Mouse (Mus musculus) lung, postnatal 0 days (tissue): ENCODE data around the gene Ly6g6c. TPM values are rescaled to one million over a fixed set of nuclear protein-coding genes. Genes with fewer than 3 reads are reported as not detected.

ENCODE experiments used
- ATAC-seq: fragments of 200-750 bp; cut with Nextera tagmentation; 2 replicates; pipeline ENCODE4 v1.8.0; 2017; ENCODE audit warnings: moderate library complexity
- DNase-seq: peaks from one replicate; pipeline ENCODE4 v3.0.0-alpha.2; 2016; ENCODE audit warnings: low spot score
- H3K27ac ChIP-seq: fragments of 300-500 bp; sonication (generic); 2 replicates; pipeline ENCODE4 v1.5.1; 2014; ENCODE audit warnings: antibody characterized with exemption, mild to moderate bottlenecking, low read length, mixed read lengths
- H3K27me3 ChIP-seq: fragments of 300-500 bp; sonication (generic); replicated peaks from 2 replicates; pipeline ENCODE4 v1.6.1; 2014; ENCODE audit warnings: low read length, mixed read lengths; ENCODE audit not compliant: insufficient read depth
- H3K36me3 ChIP-seq: fragments of 300-500 bp; sonication (generic); 2 replicates; pipeline ENCODE4 v1.6.1; 2014; ENCODE audit warnings: low read length, mixed read lengths; ENCODE audit not compliant: insufficient read depth
- H3K4me1 ChIP-seq: fragments of 300-500 bp; sonication (generic); 2 replicates; pipeline ENCODE4 v1.6.1; 2014; ENCODE audit warnings: antibody characterized with exemption, low read depth, low read length, mixed read lengths; ENCODE audit not compliant: insufficient read depth
- H3K4me2 ChIP-seq: fragments of 300-500 bp; sonication (generic); replicated peaks from 2 replicates; pipeline ENCODE4 v1.6.1; 2014; ENCODE audit warnings: low read depth, mild to moderate bottlenecking, low read length, moderate library complexity, mixed read lengths
- H3K4me3 ChIP-seq: fragments of 300-500 bp; sonication (generic); 2 replicates; pipeline ENCODE4 v1.5.1; 2014; ENCODE audit warnings: low read depth, low read length
- H3K9ac ChIP-seq: fragments of 300-500 bp; sonication (generic); replicated peaks from 2 replicates; pipeline ENCODE4 v1.6.1; 2014; ENCODE audit warnings: low read depth, mild to moderate bottlenecking
- H3K9me3 ChIP-seq: fragments of 300-500 bp; sonication (generic); 2 replicates; pipeline ENCODE4 v1.6.1; 2016; ENCODE audit warnings: low read length, mixed read lengths
- CTCF ChIP-seq: IDR thresholded peaks from 2 replicates; pipeline ENCODE4 v1.5.1; 2016; ENCODE audit warnings: antibody characterized with exemption, mild to moderate bottlenecking
- EP300 ChIP-seq: IDR thresholded peaks from 2 replicates; pipeline ENCODE4 v1.6.1; 2016; ENCODE audit warnings: antibody characterized with exemption, mild to moderate bottlenecking, control low read depth
- WGBS: fragments of 180-500 bp; shearing (Covaris S2); extraction: QIAGEN DNeasy Blood & Tissue Kit; methylation state at CpG from one replicate; pipeline ENCODE4 v1.1.7; 2014; 5-methylcytosine and 5-hydroxymethylcytosine counted together
- polyA plus RNA-seq: library from polyadenylated mRNA; unstranded; fragments of >200 nt; fragmentation: Nextera tagmentation; extraction: Ambion mirVana; gene quantifications from 2 replicates; pipeline ENCODE4 v1.2.1, GENCODE M21; 2015

The Ly6g6c gene
- polyA plus RNA-seq, 1 experiment from 2014 or later: 4.9 TPM

DNA sequence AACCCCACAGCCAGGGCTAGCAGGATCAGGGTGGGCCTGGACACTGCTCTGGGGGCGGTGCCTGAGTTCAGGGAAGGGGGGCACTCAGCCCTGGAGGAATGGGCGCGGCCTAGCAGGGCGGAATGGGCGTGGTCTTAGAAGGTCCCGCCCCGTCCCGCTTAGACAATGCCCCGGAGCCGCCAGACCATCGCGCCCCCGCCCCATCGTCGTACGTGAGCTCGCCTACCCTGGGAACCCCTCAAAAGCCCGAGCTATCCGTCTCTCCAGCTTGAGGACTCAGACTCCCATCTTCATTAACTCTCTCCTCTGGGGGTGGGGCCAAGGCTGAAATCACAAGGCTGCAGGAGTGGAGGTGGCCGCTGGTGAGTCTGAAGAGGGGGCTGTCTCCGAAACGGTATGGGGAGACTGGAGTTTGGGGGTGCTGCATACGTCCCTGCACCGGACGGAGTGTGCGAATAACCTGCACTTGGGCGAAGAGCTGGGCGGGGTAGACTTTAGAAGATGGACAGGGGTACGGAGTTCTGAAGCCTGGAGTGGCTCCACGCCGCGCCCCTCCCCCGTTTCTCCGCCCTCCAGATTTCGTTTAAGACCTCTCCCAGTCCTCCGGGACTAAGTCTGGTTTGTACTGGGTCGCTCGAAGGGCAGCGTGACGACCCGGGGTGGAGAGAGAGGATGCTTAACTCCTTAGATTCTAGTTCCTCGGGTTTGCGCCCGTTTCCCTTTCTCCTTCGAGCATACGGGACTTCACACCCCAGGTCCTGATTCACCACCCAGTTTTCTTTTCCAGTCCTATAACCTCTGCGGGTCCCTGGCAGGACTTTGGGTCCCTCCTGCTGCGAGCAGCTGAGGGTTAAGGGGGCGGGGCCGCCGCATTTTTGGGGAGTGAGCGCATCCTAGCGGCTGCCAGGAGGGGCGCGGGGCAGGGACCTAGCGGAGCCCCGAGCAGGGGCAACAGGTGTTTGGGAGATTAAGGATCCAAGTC lies 6.0 kb upstream of the Ly6g6c start, which contains the start of gene Ddah2:
Gene Ddah2, plus strand, starts transcription at position 125 of the 982 bp plus-strand sequence.
- H3K9me3 ChIP-seq: no peaks in the 10 kb centered on the region
- peaks cover 29% of the 10 kb centered on the region; the same call in 1 of the 2 replicates for H3K36me3 ChIP-seq
- H3K4me3 ChIP-seq: peak within 1 kb of the TSS; percentile 71
- peaks cover 7% of the 10 kb centered on the region for H3K4me1 ChIP-seq
- TF ChIP-seq EP300 (no peak), CTCF (peak; percentile 79)
- H3K27ac ChIP-seq: peak within 1 kb of the TSS; percentile 88
- DNase-seq (peak; percentile 96), ATAC-seq (peak; percentile 93)
- peak within 1 kb of the TSS; percentile 63 for H3K9ac ChIP-seq
- WGBS: under 1% methylated on average over 56 of the region's 57 CpGs
- H3K27me3 ChIP-seq: no peaks in the 10 kb centered on the region
- H3K4me2 ChIP-seq: peak within 1 kb of the TSS; percentile 70

DNA sequence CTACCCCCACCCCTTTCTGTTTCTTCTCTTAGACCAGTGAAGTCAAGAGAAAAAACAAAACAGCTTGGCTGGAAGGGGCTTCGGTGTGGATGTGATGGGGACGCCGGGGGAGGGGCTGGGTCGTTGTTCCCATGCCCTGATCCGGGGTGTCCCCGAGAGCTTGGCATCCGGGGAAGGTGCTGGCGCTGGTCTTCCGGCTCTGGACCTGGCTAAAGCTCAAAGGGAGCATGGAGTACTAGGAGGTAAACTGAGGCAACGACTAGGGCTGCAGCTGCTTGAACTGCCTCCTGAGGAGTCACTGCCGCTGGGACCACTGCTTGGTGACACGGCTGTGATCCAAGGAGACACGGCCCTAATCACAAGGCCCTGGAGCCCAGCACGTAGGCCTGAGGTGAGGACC lies 5.1 kb upstream of the Ly6g6c start:
- TF ChIP-seq EP300: no peak
- TF ChIP-seq CTCF: no peak
- H3K27me3 ChIP-seq: no peaks in the 10 kb centered on the region
- peaks cover 24% of the 10 kb centered on the region; the same call in 1 of the 2 replicates for H3K36me3 ChIP-seq
- no peak for DNase-seq
- peak overlapping the region; percentile 71 for H3K4me3 ChIP-seq
- peaks cover 7% of the 10 kb centered on the region for H3K4me1 ChIP-seq
- peak overlapping the region; percentile 63 for H3K9ac ChIP-seq
- H3K27ac ChIP-seq: no peak overlapping the region; the same call in 1 of the 2 replicates
- H3K9me3 ChIP-seq: no peaks in the 10 kb centered on the region
- peak overlapping the region; percentile 70 for H3K4me2 ChIP-seq
- ATAC-seq: no peak
- WGBS: 21% methylated on average over 14 of the region's 14 CpGs

DNA sequence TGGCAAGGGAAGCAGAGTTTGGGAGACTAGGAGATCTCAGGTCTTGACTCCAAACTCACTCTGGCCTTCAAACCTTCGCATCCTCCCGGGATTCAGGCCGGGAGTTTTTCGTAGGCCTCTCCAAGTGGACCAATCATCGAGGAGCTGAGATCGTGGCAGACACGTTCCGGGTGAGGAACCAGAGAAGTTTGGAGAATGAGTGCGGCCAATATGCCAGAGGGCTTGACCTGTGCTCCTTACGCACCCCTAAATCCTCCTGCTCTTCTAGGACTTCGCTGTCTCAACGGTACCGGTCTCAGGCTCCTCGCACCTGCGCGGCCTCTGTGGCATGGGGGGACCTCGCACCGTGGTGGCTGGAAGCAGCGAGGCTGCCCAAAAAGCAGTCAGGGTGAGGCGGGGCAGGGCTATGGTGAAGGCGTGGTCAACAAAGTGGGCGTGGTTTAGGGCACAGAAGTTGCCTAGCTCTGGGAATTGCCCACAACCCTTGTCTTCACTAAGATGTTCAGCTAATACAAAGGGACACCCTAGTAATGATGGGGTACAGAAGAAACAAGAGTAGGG lies 4.4 kb upstream of the Ly6g6c start:
- H3K27ac ChIP-seq: no peak overlapping the region
- WGBS: 63% methylated on average over 22 of the region's 22 CpGs
- no peaks in the 10 kb centered on the region for H3K9me3 ChIP-seq
- no peak for ATAC-seq
- H3K9ac ChIP-seq: no peak overlapping the region
- H3K4me1 ChIP-seq: peaks cover 12% of the 10 kb centered on the region
- peak; percentile 46 for DNase-seq
- H3K36me3 ChIP-seq: peaks cover 16% of the 10 kb centered on the region; the same call in 1 of the 2 replicates
- peak overlapping the region; percentile 70; the same call in 1 of the 2 replicates for H3K4me2 ChIP-seq
- H3K4me3 ChIP-seq: no peak overlapping the region
- H3K27me3 ChIP-seq: no peaks in the 10 kb centered on the region
- no peak for TF ChIP-seq CTCF
- TF ChIP-seq EP300: no peak

DNA sequence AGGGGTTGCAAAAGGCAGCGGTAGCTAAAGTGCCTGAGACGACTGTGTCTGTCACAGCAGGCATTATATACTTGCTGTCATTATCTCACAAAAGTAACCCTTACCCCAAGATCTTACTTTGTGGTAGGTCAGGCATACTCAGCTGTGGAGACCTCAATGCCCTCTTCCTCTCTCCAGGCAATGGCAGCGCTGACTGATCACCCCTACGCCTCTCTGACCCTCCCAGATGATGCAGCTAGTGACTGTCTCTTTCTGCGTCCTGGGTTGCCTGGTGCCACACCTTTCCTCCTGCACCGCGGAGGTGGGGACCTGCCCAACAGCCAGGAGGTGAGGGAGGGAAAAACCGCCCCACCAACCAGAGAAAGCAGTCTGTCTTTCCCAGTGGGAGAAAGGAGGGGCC lies 3.9 kb upstream of the Ly6g6c start:
- no peak for ATAC-seq
- peaks cover 12% of the 10 kb centered on the region for H3K4me1 ChIP-seq
- H3K4me2 ChIP-seq: no peak overlapping the region
- H3K27ac ChIP-seq: no peak overlapping the region
- 0 out of 2 replicates have a peak, but pooled peaks cover 1% of the 10 kb centered on the region for H3K27me3 ChIP-seq
- H3K4me3 ChIP-seq: no peak overlapping the region
- H3K9me3 ChIP-seq: no peaks in the 10 kb centered on the region
- no peak for DNase-seq
- H3K36me3 ChIP-seq: peaks cover 14% of the 10 kb centered on the region; the same call in 1 of the 2 replicates
- TF ChIP-seq EP300 (no peak), CTCF (no peak)
- no peak overlapping the region for H3K9ac ChIP-seq
- WGBS: 77% methylated on average over 8 of the region's 8 CpGs

DNA sequence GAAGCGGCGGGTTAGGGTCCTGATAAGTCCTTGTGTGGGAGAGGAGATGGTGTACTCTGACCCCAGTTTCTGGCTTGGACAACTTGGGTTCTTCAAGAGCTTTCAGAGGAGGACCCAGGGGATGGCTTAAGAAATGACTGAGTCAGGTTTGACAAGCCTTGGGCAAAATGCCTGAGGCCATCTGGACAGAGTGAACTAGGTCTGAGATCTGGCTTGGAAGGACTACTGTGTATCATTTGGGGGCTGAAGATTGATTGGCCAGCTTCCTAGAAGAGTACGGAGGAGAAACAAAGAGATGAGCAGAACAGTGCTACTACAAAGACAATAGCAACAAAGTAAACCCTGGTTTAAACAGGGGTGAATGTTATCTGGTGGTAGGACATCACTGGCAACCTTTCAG lies 1.7 kb upstream of the Ly6g6c start:
- ATAC-seq: no peak
- peaks cover 12% of the 10 kb centered on the region for H3K4me1 ChIP-seq
- H3K4me2 ChIP-seq: no peak overlapping the region
- H3K9ac ChIP-seq: no peak overlapping the region
- WGBS: 74% methylated on average over 3 of the region's 3 CpGs
- TF ChIP-seq CTCF (no peak), EP300 (no peak)
- H3K27ac ChIP-seq: peak overlapping the region; percentile 83; the same call in 1 of the 2 replicates
- H3K27me3 ChIP-seq: 0 out of 2 replicates have a peak, but pooled peaks cover 3% of the 10 kb centered on the region
- no peak overlapping the region for H3K4me3 ChIP-seq
- H3K9me3 ChIP-seq: no peaks in the 10 kb centered on the region
- no peak for DNase-seq
- peaks cover 7% of the 10 kb centered on the region; the same call in 1 of the 2 replicates for H3K36me3 ChIP-seq

DNA sequence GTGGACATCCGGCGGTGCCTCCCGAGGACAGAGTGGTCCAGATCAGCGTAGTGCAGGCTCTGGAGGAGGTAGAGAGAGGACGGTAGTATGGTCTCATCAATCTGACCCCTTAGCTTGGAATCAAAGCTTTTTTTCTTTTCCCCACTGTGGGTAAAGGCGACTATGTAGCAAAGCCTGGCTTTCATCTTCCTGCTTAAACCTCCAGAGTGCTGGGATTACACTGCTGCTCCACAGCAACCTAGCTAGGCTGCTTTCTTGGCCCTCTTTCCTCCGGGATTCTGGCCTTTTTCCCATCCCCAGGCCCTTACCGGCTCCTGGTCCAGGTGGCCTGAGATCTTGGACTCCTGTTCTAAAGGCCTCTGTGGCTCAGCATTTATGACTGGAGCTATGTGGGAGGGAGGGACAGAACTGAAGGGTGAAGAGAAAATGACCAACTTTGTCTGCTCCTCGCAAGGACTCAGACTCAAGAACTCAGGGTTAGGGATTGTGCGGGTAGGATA lies 760 bp upstream of the Ly6g6c start:
- WGBS: 24% methylated on average over 10 of the region's 10 CpGs
- H3K9ac ChIP-seq: no peak overlapping the region; the same call in 1 of the 2 replicates
- no peak for TF ChIP-seq EP300
- peaks cover 12% of the 10 kb centered on the region for H3K4me1 ChIP-seq
- H3K27ac ChIP-seq: peak overlapping the region; percentile 83
- H3K9me3 ChIP-seq: no peaks in the 10 kb centered on the region
- peak overlapping the region; percentile 39 for H3K4me3 ChIP-seq
- DNase-seq (no peak), ATAC-seq (peak; percentile 27)
- H3K27me3 ChIP-seq: 0 out of 2 replicates have a peak, but pooled peaks cover 3% of the 10 kb centered on the region
- peaks cover 7% of the 10 kb centered on the region; the same call in 1 of the 2 replicates for H3K36me3 ChIP-seq
- H3K4me2 ChIP-seq: peak overlapping the region; percentile 70
